Mouse (Mus musculus) kidney, adult 2 months (tissue): ENCODE results near the gene Bsg.

Experiments
- CTCF ChIP-seq: fragments of 200-500 bp; conservative IDR thresholded peaks from 2 replicates; pipeline ENCODE4 v1.5.1; 2011; ENCODE audit warnings: low read depth, mild to moderate bottlenecking, control low read depth, low read length, moderate library complexity, mixed read lengths; ENCODE audit not compliant: insufficient read depth, insufficient read length
- POLR2A ChIP-seq: fragments of 200-500 bp; IDR thresholded peaks from one replicate; pipeline ENCODE4 v1.6.1; 2011; ENCODE audit warnings: low read depth, low read length, control low read depth

DNA sequence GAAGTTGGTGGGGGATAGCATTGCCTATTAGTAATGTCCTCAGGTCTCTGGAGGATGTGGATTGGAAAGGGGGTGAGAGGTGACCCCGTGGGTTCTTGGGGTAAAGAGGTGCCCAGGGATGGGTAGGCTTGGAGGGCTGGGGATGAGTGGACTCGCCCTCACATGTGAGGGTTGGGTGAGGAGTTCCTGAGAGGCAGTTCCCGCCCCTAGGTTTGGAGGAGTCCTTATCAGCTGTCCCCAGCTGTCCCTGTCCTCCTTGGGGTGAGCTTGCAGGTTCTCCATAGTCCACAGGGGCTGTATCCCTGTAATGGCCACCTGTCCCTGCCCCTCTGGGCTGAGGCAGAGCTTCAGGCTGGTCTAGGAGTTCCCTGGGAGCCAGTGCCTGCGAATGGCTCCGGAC is 1.7 kb downstream of the Bsg start:
- TF ChIP-seq CTCF = no peak
- TF ChIP-seq POLR2A = no peak
